In genomic region chr4:32352842-32353241, GRCm38 (mm10) we compare ENCODE assay signal across 9 mouse cellular contexts.
DNase-seq lines count a peak whose midpoint lies in the region; ATAC-seq and TF ChIP-seq lines count a peak whose summit lies in the region.
"Had no signal": no experiment of that assay in that cellular context is flagged by ENCODE, and none has a peak within 500 bp of the region (broad histone marks: within the 10 kb centered on the region; RNA-seq: fewer than 3 reads in every experiment).

No protein-coding gene starts in this region.

- no peaks in the 10 kb centered on the region for H3K36me3 ChIP-seq in heart, embryonic 14.5 days (ENCODE audit: control insufficient read depth, insufficient read depth, low read length)
- H3K36me3 ChIP-seq in liver, embryonic 13.5 days: no peaks in the 10 kb centered on the region
- H3K36me3 ChIP-seq in stomach, postnatal 0 days (ENCODE audit: control insufficient read depth, insufficient read depth, low read length): no peaks in the 10 kb centered on the region

- H3K27me3 ChIP-seq in heart, embryonic 14.5 days (ENCODE audit: control insufficient read depth, insufficient read depth, low read length): no peaks in the 10 kb centered on the region
- no peaks in the 10 kb centered on the region for H3K27me3 ChIP-seq in liver, embryonic 13.5 days
- no peaks in the 10 kb centered on the region for H3K27me3 ChIP-seq in stomach, postnatal 0 days (ENCODE audit: control insufficient read depth, insufficient read depth, low read length)

- H3K27ac ChIP-seq in heart, embryonic 14.5 days (replicated peaks in 1 of 2; ENCODE audit: control insufficient read depth in 1 of 2, insufficient read depth in 1 of 2, low read depth in 2 of 2, low read length in 2 of 2): peak overlapping the region; percentile 74 to 83
- no peak overlapping the region for H3K27ac ChIP-seq in liver, embryonic 13.5 days
- 0 out of 2 replicates have a peak overlapping the region, but pooled peaks have one; percentile 30 for H3K27ac ChIP-seq in stomach, postnatal 0 days (replicated peaks)

- peak; percentile 54 for ATAC-seq in heart, embryonic 14.5 days (ENCODE audit: insufficient number of reproducible peaks, insufficient read depth, low FRiP score, low read depth)
- ATAC-seq in liver, embryonic 13.5 days (ENCODE audit: low read depth): peak; percentile 29; the same call in 1 of the 2 replicates
- peak; percentile 29; the same call in 1 of the 2 replicates for ATAC-seq in stomach, postnatal 0 days (ENCODE audit: low FRiP score, low TSS enrichment)
- ATAC-seq in cerebellum, adult (ENCODE audit: insufficient number of reproducible peaks, low FRiP score, low TSS enrichment): no peak

- peak overlapping the region; percentile 9; the same call in 1 of the 2 replicates for H3K9ac ChIP-seq in heart, embryonic 14.5 days (ENCODE audit: low read length)
- H3K9ac ChIP-seq in liver, embryonic 13.5 days: no peak overlapping the region
- H3K9ac ChIP-seq in stomach, postnatal 0 days (ENCODE audit: low read length): no peak overlapping the region

- no peak overlapping the region for H3K4me3 ChIP-seq in heart, embryonic 14.5 days (ENCODE audit: control insufficient read depth in 1 of 2, insufficient read depth in 1 of 2, low read depth in 1 of 2, low read length in 2 of 2)
- no peak overlapping the region for H3K4me3 ChIP-seq in liver, embryonic 13.5 days (replicated peaks)
- H3K4me3 ChIP-seq in stomach, postnatal 0 days (ENCODE audit: low read depth, low read length): no peak overlapping the region

- TF ChIP-seq EP300 in stomach, postnatal 0 days (optimal IDR thresholded peaks at IDR 0.05): no peak

- peak overlapping the region; percentile 19; the same call in 1 of the 2 replicates for H3K4me2 ChIP-seq in heart, embryonic 14.5 days (ENCODE audit: low read length)
- H3K4me2 ChIP-seq in liver, embryonic 13.5 days: no peak overlapping the region
- no peak overlapping the region for H3K4me2 ChIP-seq in stomach, postnatal 0 days (replicated peaks; ENCODE audit: low read depth)

- DNase-seq in retina, postnatal 1 day: peak; percentile 28
- DNase-seq in retina, embryonic 14.5 days (ENCODE audit: low spot score): no peak
- DNase-seq in liver, embryonic 13.5 days: no peak
- DNase-seq in stomach, postnatal 0 days (ENCODE audit: low spot score): no peak
- DNase-seq in c-Kit-positive CD71-positive TER-119-positive erythroid progenitor cells, embryonic 14.5 days (ENCODE audit: low spot score): no peak
- DNase-seq in layer of hippocampus, postnatal 25 days (ENCODE audit: extremely low spot score in 1 of 2, low spot score in 1 of 2): no peak
- DNase-seq: thymus, postnatal 14 days had no signal

- no peaks in the 10 kb centered on the region for H3K9me3 ChIP-seq in heart, embryonic 14.5 days (ENCODE audit: control insufficient read depth, low read length)
- H3K9me3 ChIP-seq in liver, embryonic 13.5 days (replicated peaks): no peaks in the 10 kb centered on the region
- no peaks in the 10 kb centered on the region for H3K9me3 ChIP-seq in stomach, postnatal 0 days (ENCODE audit: control insufficient read depth, low read length)

- H3K4me1 ChIP-seq in heart, embryonic 14.5 days (ENCODE audit: control insufficient read depth in 2 of 2, insufficient read depth in 2 of 2, low read length in 2 of 2): peaks cover 17 to 36% of the 10 kb centered on the region in 2 experiments
- H3K4me1 ChIP-seq in liver, embryonic 13.5 days (replicated peaks): peaks cover 18% of the 10 kb centered on the region
- peaks cover 4% of the 10 kb centered on the region; the same call in 1 of the 2 replicates for H3K4me1 ChIP-seq in stomach, postnatal 0 days (replicated peaks; ENCODE audit: control insufficient read depth, insufficient read depth)

- TF ChIP-seq CTCF in stomach, postnatal 0 days (IDR thresholded peaks at IDR 0.05; ENCODE audit: low read depth): no peak

- 10% methylated on average over 4 of the region's 4 CpGs for WGBS in heart, embryonic 14.5 days
- WGBS in liver, embryonic 13.5 days (ENCODE audit: insufficient replicate concordance): 13% methylated on average over 4 of the region's 4 CpGs
- 28% methylated on average over 4 of the region's 4 CpGs for WGBS in stomach, postnatal 0 days
